Mouse (Mus musculus): ENCODE measurements around the gene Jam2.

Gene Jam2

DNA sequence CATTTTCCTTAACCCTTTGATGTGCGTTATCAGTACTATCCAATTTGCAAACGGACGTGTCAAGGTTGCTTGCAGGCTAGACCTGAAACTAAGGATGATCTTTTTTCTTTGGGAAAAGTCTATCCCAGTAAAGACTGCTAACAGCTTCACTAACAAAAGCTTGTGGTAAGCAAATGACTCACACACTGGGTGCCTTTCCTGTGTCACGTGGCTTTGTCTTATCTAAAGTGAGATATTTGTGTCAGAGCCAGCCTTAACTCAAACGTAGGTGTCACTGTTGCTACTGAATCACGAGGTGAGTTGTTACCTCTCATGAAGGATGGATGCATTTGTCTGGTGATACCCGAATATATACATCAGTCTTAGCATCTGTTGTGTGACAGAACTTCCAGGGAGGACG lies 90.7 kb downstream of the Jam2 start:
- no peak for DNase-seq

DNA sequence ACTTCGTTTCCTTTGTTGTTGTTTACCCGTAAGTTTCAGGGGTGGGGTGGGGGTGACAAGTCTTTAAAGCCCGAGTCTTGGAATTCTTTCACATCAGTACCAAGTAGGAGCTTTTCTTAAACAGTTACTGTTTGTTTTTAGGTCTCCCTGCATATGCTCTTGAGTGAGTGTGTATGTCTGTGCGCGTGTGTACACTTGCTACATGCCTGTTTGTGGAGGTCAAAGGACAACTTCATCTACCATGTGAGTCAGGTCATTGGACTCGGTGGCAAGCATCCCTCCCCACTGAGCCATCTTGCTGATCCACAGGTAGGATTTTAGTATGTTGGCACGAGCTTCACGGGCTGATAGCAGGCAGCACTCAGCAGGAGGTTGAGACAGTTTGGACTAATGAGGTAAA lies 99.9 kb downstream of the Jam2 start:
- no peak for DNase-seq

DNA sequence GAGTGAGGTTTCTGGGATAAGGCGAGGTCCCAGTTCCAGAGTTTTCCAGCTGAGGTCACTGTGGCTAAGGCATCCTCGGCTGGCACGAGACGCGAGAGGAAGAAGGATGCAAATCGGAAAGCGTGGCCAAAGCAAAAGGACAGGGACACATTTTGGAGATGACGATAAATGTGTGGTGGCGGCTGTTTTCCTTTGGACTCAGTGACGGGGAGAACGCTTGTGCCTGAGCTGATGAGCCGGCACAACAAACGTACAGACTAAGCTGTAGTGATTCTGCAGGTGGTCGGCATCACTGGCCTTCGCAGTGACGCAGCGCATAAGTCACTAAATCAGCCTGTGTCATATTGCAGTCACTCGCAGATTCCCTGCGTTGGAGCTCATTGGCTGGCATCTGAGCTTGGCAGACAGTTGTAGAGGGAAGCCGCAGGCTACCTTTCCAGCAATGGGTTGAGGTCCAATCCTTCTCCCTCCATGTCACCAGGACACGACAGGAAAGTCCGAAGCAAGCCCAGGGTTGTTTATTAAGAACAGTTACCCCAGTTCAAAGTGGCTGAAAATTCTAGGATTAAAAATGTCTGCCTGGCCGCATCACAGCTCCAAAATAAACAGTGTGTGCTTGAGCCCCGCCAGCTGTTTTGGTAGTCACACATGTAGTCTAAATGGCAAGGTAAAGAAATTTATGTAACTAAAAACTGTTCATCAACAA lies 101.2 kb downstream of the Jam2 start:
- DNase-seq: no peak
